Mouse (Mus musculus): Measurements from ENCODE around the gene Zfp879.

DNA sequence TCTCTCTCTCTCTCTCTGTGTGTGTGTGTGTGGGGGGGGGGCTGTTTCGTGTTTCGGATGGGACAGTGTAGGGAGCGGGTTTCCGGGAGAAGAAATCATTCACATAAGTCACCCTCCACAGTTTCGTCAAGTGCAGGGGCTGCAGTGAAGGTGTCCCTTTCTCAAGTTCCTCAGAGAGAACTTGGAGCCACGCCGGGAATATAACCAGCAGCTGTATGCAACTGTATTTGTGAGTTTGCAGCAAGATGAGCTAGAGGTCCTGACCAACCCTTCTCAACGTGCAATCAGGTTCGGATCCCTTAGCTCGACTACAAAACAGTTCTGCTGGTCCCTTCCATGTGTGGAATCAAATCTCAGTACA lies 45.6 kb upstream of the Zfp879 start:
- TF ChIP-seq SRF (IDR thresholded peaks at IDR 0.05; ENCODE audit: control insufficient read depth, insufficient read length, low read depth) (no peak), POLR2A (IDR thresholded peaks at IDR 0.05; ENCODE audit: insufficient read length, low read depth) (no peak), USF1 (IDR thresholded peaks at IDR 0.05; ENCODE audit: low read depth) (no peak), TCF12 (IDR thresholded peaks at IDR 0.05; ENCODE audit: insufficient read depth, poor library complexity, severe bottlenecking) (no peak), MYOD1 (IDR thresholded peaks at IDR 0.05; ENCODE audit: control insufficient read depth in 1 of 3, insufficient read length in 2 of 3, low read depth in 2 of 3) (no peak), POLR2AphosphoS2 (IDR thresholded peaks at IDR 0.05; ENCODE audit: insufficient read length, low read depth) (no peak), E2F4 (IDR thresholded peaks at IDR 0.05; ENCODE audit: insufficient read depth) (no peak), MYOG (IDR thresholded peaks at IDR 0.05; ENCODE audit: control insufficient read depth in 1 of 3, insufficient read depth in 1 of 3, insufficient read length in 2 of 3, low read depth in 2 of 3) (no peak), MAX (IDR thresholded peaks at IDR 0.05; ENCODE audit: low read depth) (no peak), REST (IDR thresholded peaks at IDR 0.05; ENCODE audit: insufficient read depth, insufficient read length) (no peak), CEBPB (IDR thresholded peaks at IDR 0.05; ENCODE audit: insufficient read depth, poor library complexity, severe bottlenecking) (no peak), TCF3 (IDR thresholded peaks at IDR 0.05; ENCODE audit: insufficient read length, low read depth) (no peak)

Data from myocyte (in vitro differentiated cells).